Comparison of ENCODE assay signal across 8 mouse cellular contexts in the genomic region with DNA sequence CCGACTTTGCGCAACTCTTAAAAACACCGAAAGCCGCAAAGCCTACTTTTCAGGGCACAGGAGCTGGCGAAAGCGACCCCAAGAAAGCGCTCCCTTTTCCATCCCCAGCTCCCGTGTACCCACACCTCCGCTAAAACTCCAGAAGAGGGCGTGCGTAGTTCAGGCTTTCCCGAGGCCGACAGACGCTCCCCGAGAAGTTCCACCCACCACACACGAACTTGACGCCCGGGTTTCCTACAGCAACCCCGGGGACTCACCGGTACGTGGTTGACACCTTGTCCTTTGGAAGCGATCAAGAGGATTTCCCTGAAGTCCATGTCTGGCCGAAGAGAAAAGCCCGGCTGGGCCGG. TPM values are rescaled to one million over a fixed set of nuclear protein-coding genes. Genes with fewer than 3 reads are reported as not detected.
A peak's percentile ranks its signal among the peaks of the same experiment; 100 is the strongest.
DNase-seq lines count a peak whose midpoint lies in the region; ATAC-seq and TF ChIP-seq lines count a peak whose summit lies in the region.

No protein-coding gene starts in this region.

- DNase-seq in layer of hippocampus, adult 2 months (ENCODE audit: low spot score in 2 of 2): no peak
- no peak for DNase-seq in layer of hippocampus, postnatal 10 days (ENCODE audit: low spot score in 2 of 2)
- DNase-seq in midbrain, embryonic 10.5 days (ENCODE audit: low spot score): no peak
- no peak for DNase-seq in right cerebral cortex, postnatal 10 days (ENCODE audit: low spot score in 2 of 2)
- no peak for DNase-seq in adrenal gland, adult 2 months
- no peak for DNase-seq in B cell, adult 2 months

- H3K4me3 ChIP-seq in layer of hippocampus, adult 2 months: peak overlapping the region; percentile 77
- H3K4me3 ChIP-seq in brown adipose tissue, adult 24 weeks (ENCODE audit: insufficient read depth, low read depth, low read length): peak overlapping the region; percentile 75
- peak overlapping the region; percentile 68 for H3K4me3 ChIP-seq in hindbrain, embryonic 13.5 days
- peak overlapping the region; percentile 77 for H3K4me3 ChIP-seq in midbrain, embryonic 10.5 days

- H3K9ac ChIP-seq in hindbrain, embryonic 13.5 days: peak overlapping the region; percentile 82

- H3K9me3 ChIP-seq in hindbrain, embryonic 13.5 days: no peaks in the 10 kb centered on the region
- no peaks in the 10 kb centered on the region for H3K9me3 ChIP-seq in midbrain, embryonic 10.5 days (replicated peaks)

- peaks cover 11% of the 10 kb centered on the region for H3K4me1 ChIP-seq in brown adipose tissue, adult 24 weeks (ENCODE audit: control insufficient read depth, insufficient read depth, insufficient read length, low read length)
- peaks cover 45% of the 10 kb centered on the region for H3K4me1 ChIP-seq in hindbrain, embryonic 13.5 days (replicated peaks)
- peaks cover 43% of the 10 kb centered on the region for H3K4me1 ChIP-seq in midbrain, embryonic 10.5 days

- 0% methylated on average over 25 of the region's 25 CpGs for WGBS in hindbrain, embryonic 13.5 days
- 0% methylated on average over 25 of the region's 25 CpGs for WGBS in midbrain, embryonic 10.5 days

- peak overlapping the region; percentile 91 for H3K4me2 ChIP-seq in hindbrain, embryonic 13.5 days

- peak; percentile 67 for ATAC-seq in hindbrain, embryonic 13.5 days (ENCODE audit: low FRiP score)

- no peaks in the 10 kb centered on the region for H3K27me3 ChIP-seq in hindbrain, embryonic 13.5 days
- no peaks in the 10 kb centered on the region for H3K27me3 ChIP-seq in midbrain, embryonic 10.5 days (ENCODE audit: low read depth, poor library complexity, severe bottlenecking)

- TF ChIP-seq CTCF in layer of hippocampus, adult 2 months (conservative IDR thresholded peaks at IDR 0.05): peak; percentile 73

- peak overlapping the region; percentile 94 for H3K27ac ChIP-seq in layer of hippocampus, adult 2 months
- H3K27ac ChIP-seq in brown adipose tissue, adult 24 weeks (replicated peaks; ENCODE audit: low read depth, low read length): peak overlapping the region; percentile 80
- H3K27ac ChIP-seq in hindbrain, embryonic 13.5 days: peak overlapping the region; percentile 89
- H3K27ac ChIP-seq in midbrain, embryonic 10.5 days (replicated peaks): peak overlapping the region; percentile 88

- no peaks in the 10 kb centered on the region for H3K36me3 ChIP-seq in hindbrain, embryonic 13.5 days
- H3K36me3 ChIP-seq in midbrain, embryonic 10.5 days: no peaks in the 10 kb centered on the region

RNA-seq across cellular contexts. Expression of a gene that starts 0.4 kb away (rescaled TPM):
- total RNA-seq in layer of hippocampus, adult 2 months (2021): 10 to 100 TPM; 15.4 to 16.0 TPM
- total RNA-seq in layer of hippocampus, postnatal 10 days (2021): 10 to 100 TPM; 11.0 TPM
- 6.4 TPM in 2 replicates for polyA plus RNA-seq in brown adipose tissue, adult 24 weeks (2012; ENCODE audit: insufficient read depth, insufficient read length, missing spikeins)
- polyA plus RNA-seq in hindbrain, embryonic 13.5 days (2015; fragmentation: Nextera tagmentation; extraction: Ambion mirVana): 8.9 and 9.8 TPM in 2 replicates
- 11.1 and 12.8 TPM in 2 replicates for polyA plus RNA-seq in midbrain, embryonic 10.5 days (2016; fragmentation: Nextera tagmentation; extraction: Ambion mirVana)
- 10 to 100 TPM; 16.6 to 20.5 TPM for total RNA-seq in adrenal gland, adult 2 months (2021)
- polyA plus RNA-seq in adrenal gland, adult 2 months (2012; rRNA removed): 2.7 and 4.4 TPM in 2 replicates

RNA-seq across cellular contexts. Expression of a gene that starts 24.4 kb away (rescaled TPM):
- total RNA-seq in layer of hippocampus, adult 2 months (2021): not detected
- total RNA-seq in layer of hippocampus, postnatal 10 days (2021): not detected
- not detected in 2 replicates for polyA plus RNA-seq in brown adipose tissue, adult 24 weeks (2012; ENCODE audit: insufficient read depth, insufficient read length, missing spikeins)
- not detected in 2 replicates for polyA plus RNA-seq in hindbrain, embryonic 13.5 days (2015; fragmentation: Nextera tagmentation; extraction: Ambion mirVana)
- not detected in 2 replicates for polyA plus RNA-seq in midbrain, embryonic 10.5 days (2016; fragmentation: Nextera tagmentation; extraction: Ambion mirVana)
- total RNA-seq in adrenal gland, adult 2 months (2021): not detected
- polyA plus RNA-seq in adrenal gland, adult 2 months (2012; rRNA removed): not detected in 2 replicates

RNA-seq across cellular contexts. Expression of a gene that starts 42.6 kb away (rescaled TPM):
- total RNA-seq in layer of hippocampus, adult 2 months (2021): 10 to 100 TPM in 1 of 2 experiments, 1 to 10 TPM in 1; 9.8 to 14.0 TPM
- 10 to 100 TPM; 14.7 to 15.5 TPM for total RNA-seq in layer of hippocampus, postnatal 10 days (2021)
- 2.6 and 4.9 TPM in 2 replicates for polyA plus RNA-seq in brown adipose tissue, adult 24 weeks (2012; ENCODE audit: insufficient read depth, insufficient read length, missing spikeins)
- 24.4 and 27.1 TPM in 2 replicates for polyA plus RNA-seq in hindbrain, embryonic 13.5 days (2015; fragmentation: Nextera tagmentation; extraction: Ambion mirVana)
- polyA plus RNA-seq in midbrain, embryonic 10.5 days (2016; fragmentation: Nextera tagmentation; extraction: Ambion mirVana): 12.5 and 12.8 TPM in 2 replicates
- 10 to 100 TPM; 17.9 to 61.5 TPM for total RNA-seq in adrenal gland, adult 2 months (2021)
- 93.2 and 164 TPM in 2 replicates for polyA plus RNA-seq in adrenal gland, adult 2 months (2012; rRNA removed)

RNA-seq across cellular contexts. Expression of a gene that starts 49.5 kb away (rescaled TPM):
- 10 to 100 TPM; 14.5 to 15.7 TPM for total RNA-seq in layer of hippocampus, adult 2 months (2021)
- total RNA-seq in layer of hippocampus, postnatal 10 days (2021): 10 to 100 TPM; 11.4 TPM
- 9.3 and 12.4 TPM in 2 replicates for polyA plus RNA-seq in brown adipose tissue, adult 24 weeks (2012; ENCODE audit: insufficient read depth, insufficient read length, missing spikeins)
- 5.0 and 5.9 TPM in 2 replicates for polyA plus RNA-seq in hindbrain, embryonic 13.5 days (2015; fragmentation: Nextera tagmentation; extraction: Ambion mirVana)
- 13.5 and 14.3 TPM in 2 replicates for polyA plus RNA-seq in midbrain, embryonic 10.5 days (2016; fragmentation: Nextera tagmentation; extraction: Ambion mirVana)
- 10 to 100 TPM; 18.0 to 26.4 TPM for total RNA-seq in adrenal gland, adult 2 months (2021)
- 1.3 TPM in 2 replicates for polyA plus RNA-seq in adrenal gland, adult 2 months (2012; rRNA removed)
